Mouse (Mus musculus) gastrocnemius, postnatal 4 days (tissue): ENCODE results near the gene Snrpn. TPM values are rescaled to one million over a fixed set of nuclear protein-coding genes. Genes with fewer than 3 reads are reported as not detected.

Experiments used
- total RNA-seq, 2 experiments: library from RNA; stranded (reverse); gene quantifications; 2 replicates each; pipeline ENCODE4 v1.2.3; 2021

Gene Snrpn
- total RNA-seq, 2 experiments from 2014 or later: 13.4 to 14.8 TPM

Other genes with a start within 250 kb of the Snrpn start
- gene Snurf, start 135.2 kb downstream of the Snrpn start, total RNA-seq: 10 to 100 TPM; 46.0 to 47.7 TPM
- 1 to 10 TPM; 1.4 to 1.7 TPM for gene Gm38393, start 135.2 kb downstream of the Snrpn start, total RNA-seq